Mouse (Mus musculus): ENCODE measurements at regions not wholly inside any gene's neighbourhood (a gene's known extent, or its start where the extent isn't known, plus 50 kb on each side); places are given as distances from the start of the nearest gene placed in this dataset.

GRCm38 (mm10) chr1:177531791-177532190 is 89.6 kb downstream of the Zbtb18 start:
- no peak for TF ChIP-seq POLR2A (IDR thresholded peaks at IDR 0.05; ENCODE audit: insufficient read length, low read depth)
- no peak for TF ChIP-seq TCF12 (IDR thresholded peaks at IDR 0.05; ENCODE audit: insufficient read depth, poor library complexity, severe bottlenecking)
- TF ChIP-seq MAX (IDR thresholded peaks at IDR 0.05; ENCODE audit: low read depth), result no peak
- TF ChIP-seq E2F4 (IDR thresholded peaks at IDR 0.05; ENCODE audit: insufficient read depth), result no peak
- TF ChIP-seq POLR2AphosphoS2 (IDR thresholded peaks at IDR 0.05; ENCODE audit: insufficient read length, low read depth), result no peak
- no peak for TF ChIP-seq MYOG (IDR thresholded peaks at IDR 0.05; ENCODE audit: control insufficient read depth in 1 of 3, insufficient read depth in 1 of 3, insufficient read length in 2 of 3, low read depth in 2 of 3)
- no peak for TF ChIP-seq TCF3 (IDR thresholded peaks at IDR 0.05; ENCODE audit: insufficient read length, low read depth)
- TF ChIP-seq USF1 (IDR thresholded peaks at IDR 0.05; ENCODE audit: low read depth), result no peak
- no peak for TF ChIP-seq REST (IDR thresholded peaks at IDR 0.05; ENCODE audit: insufficient read depth, insufficient read length)
- TF ChIP-seq CEBPB (IDR thresholded peaks at IDR 0.05; ENCODE audit: insufficient read depth, poor library complexity, severe bottlenecking), result no peak
- TF ChIP-seq MYOD1 (IDR thresholded peaks at IDR 0.05; ENCODE audit: control insufficient read depth in 1 of 3, insufficient read length in 2 of 3, low read depth in 2 of 3), result no peak
